Mouse (Mus musculus): ENCODE results near the gene Prrt4. TPM values are rescaled to one million over a fixed set of nuclear protein-coding genes. Genes with fewer than 3 reads are reported as not detected.

Prrt4 gene
- polyA plus RNA-seq, 1 experiment, result 0.52 TPM

GRCm38 (mm10) chr6:29200496-29200895 lies 21.1 kb upstream of the Prrt4 start:
- Histone ChIP-seq H3K4me3 (ENCODE audit: low read depth, low read length) (no peak overlapping the region), H3K4me1 (ENCODE audit: control insufficient read depth, insufficient read depth, low read length) (peaks cover 1% of the 10 kb centered on the region), H3K36me3 (ENCODE audit: control insufficient read depth, insufficient read depth, low read length, poor library complexity, severe bottlenecking) (peaks cover 6% of the 10 kb centered on the region), H3K27me3 (ENCODE audit: control insufficient read depth, insufficient read depth, low read length, poor library complexity, severe bottlenecking) (no peaks in the 10 kb centered on the region), H3K27ac (ENCODE audit: insufficient read depth, low read length) (no peak overlapping the region), H3K9ac (ENCODE audit: low read depth, poor library complexity, severe bottlenecking) (no peak overlapping the region), H3K9me3 (replicated peaks; ENCODE audit: control insufficient read depth, insufficient read depth, low read length, poor library complexity, severe bottlenecking) (no peaks in the 10 kb centered on the region)
- TF ChIP-seq EP300 (IDR thresholded peaks at IDR 0.05; ENCODE audit: insufficient read depth, low read depth, low read length) (no peak), CTCF (IDR thresholded peaks at IDR 0.05; ENCODE audit: low read depth, low read length) (no peak), POLR2A (IDR thresholded peaks at IDR 0.05; ENCODE audit: insufficient read depth, low read length) (no peak)

GRCm38 (mm10) chr6:29199223-29199855 lies 20.0 kb upstream of the Prrt4 start:
- Histone ChIP-seq H3K4me3 (ENCODE audit: low read depth, low read length) (peak overlapping the region; percentile 41; the same call in 1 of the 2 replicates), H3K36me3 (ENCODE audit: control insufficient read depth, insufficient read depth, low read length, poor library complexity, severe bottlenecking) (peaks cover 6% of the 10 kb centered on the region), H3K9me3 (replicated peaks; ENCODE audit: control insufficient read depth, insufficient read depth, low read length, poor library complexity, severe bottlenecking) (no peaks in the 10 kb centered on the region), H3K9ac (ENCODE audit: low read depth, poor library complexity, severe bottlenecking) (no peak overlapping the region), H3K27ac (ENCODE audit: insufficient read depth, low read length) (no peak overlapping the region), H3K27me3 (ENCODE audit: control insufficient read depth, insufficient read depth, low read length, poor library complexity, severe bottlenecking) (no peaks in the 10 kb centered on the region), H3K4me1 (ENCODE audit: control insufficient read depth, insufficient read depth, low read length) (peaks cover 1% of the 10 kb centered on the region)
- no peak for TF ChIP-seq EP300 (IDR thresholded peaks at IDR 0.05; ENCODE audit: insufficient read depth, low read depth, low read length)
- TF ChIP-seq CTCF (IDR thresholded peaks at IDR 0.05; ENCODE audit: low read depth, low read length), result no peak
- TF ChIP-seq POLR2A (IDR thresholded peaks at IDR 0.05; ENCODE audit: insufficient read depth, low read length), result no peak

- TF ChIP-seq CTCF (IDR thresholded peaks at IDR 0.05; ENCODE audit: low read depth, low read length) (peak; percentile 94), POLR2A (IDR thresholded peaks at IDR 0.05; ENCODE audit: insufficient read depth, low read length) (no peak)
- Histone ChIP-seq H3K27me3 (ENCODE audit: control insufficient read depth, insufficient read depth, low read length, poor library complexity, severe bottlenecking) (no peaks in the 10 kb centered on the region), H3K9ac (ENCODE audit: low read depth, poor library complexity, severe bottlenecking) (no peak overlapping the region), H3K4me3 (ENCODE audit: low read depth, low read length) (peak overlapping the region; percentile 41), H3K27ac (ENCODE audit: insufficient read depth, low read length) (no peak overlapping the region), H3K9me3 (replicated peaks; ENCODE audit: control insufficient read depth, insufficient read depth, low read length, poor library complexity, severe bottlenecking) (no peaks in the 10 kb centered on the region), H3K36me3 (ENCODE audit: control insufficient read depth, insufficient read depth, low read length, poor library complexity, severe bottlenecking) (peaks cover 6% of the 10 kb centered on the region), H3K4me1 (ENCODE audit: control insufficient read depth, insufficient read depth, low read length) (no peaks in the 10 kb centered on the region)
Measured at GRCm38 (mm10) chr6:29198309-29199222, 19.2 kb upstream of the Prrt4 start.

GRCm38 (mm10) chr6:29195846-29196698 lies 16.7 kb upstream of the Prrt4 start:
- TF ChIP-seq POLR2A (IDR thresholded peaks at IDR 0.05; ENCODE audit: insufficient read depth, low read length) (no peak), CTCF (IDR thresholded peaks at IDR 0.05; ENCODE audit: low read depth, low read length) (no peak), EP300 (IDR thresholded peaks at IDR 0.05; ENCODE audit: insufficient read depth, low read depth, low read length) (no peak)
- Histone ChIP-seq H3K27me3 (ENCODE audit: control insufficient read depth, insufficient read depth, low read length, poor library complexity, severe bottlenecking) (no peaks in the 10 kb centered on the region; the same call in 1 of the 2 replicates), H3K27ac (ENCODE audit: insufficient read depth, low read length) (no peak overlapping the region), H3K4me3 (ENCODE audit: low read depth, low read length) (no peak overlapping the region), H3K36me3 (ENCODE audit: control insufficient read depth, insufficient read depth, low read length, poor library complexity, severe bottlenecking) (no peaks in the 10 kb centered on the region), H3K9me3 (replicated peaks; ENCODE audit: control insufficient read depth, insufficient read depth, low read length, poor library complexity, severe bottlenecking) (no peaks in the 10 kb centered on the region), H3K4me1 (ENCODE audit: control insufficient read depth, insufficient read depth, low read length) (no peaks in the 10 kb centered on the region), H3K9ac (ENCODE audit: low read depth, poor library complexity, severe bottlenecking) (no peak overlapping the region)

DNA sequence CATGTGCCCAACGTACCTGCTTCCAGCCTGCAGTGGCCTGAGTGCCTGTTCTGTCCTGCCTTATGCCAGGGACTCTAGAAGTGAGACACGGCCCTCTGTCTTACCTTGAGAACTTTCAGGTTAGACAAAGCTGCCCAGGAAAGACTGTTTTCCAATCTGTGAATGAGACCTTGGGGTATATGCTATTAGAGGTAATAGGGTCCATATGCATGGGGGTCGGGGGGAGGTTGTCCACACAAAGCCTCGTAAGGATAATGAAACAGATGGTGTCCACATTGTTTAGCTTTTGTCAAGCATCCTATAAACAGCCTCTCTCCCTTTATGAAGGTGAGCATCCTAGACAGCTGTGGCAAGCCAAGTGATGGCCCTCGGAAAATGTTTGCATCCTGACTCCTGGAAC lies 15.8 kb upstream of the Prrt4 start:
- Histone ChIP-seq H3K4me3 (ENCODE audit: low read depth, low read length) (no peak overlapping the region), H3K27ac (ENCODE audit: insufficient read depth, low read length) (no peak overlapping the region), H3K9me3 (replicated peaks; ENCODE audit: control insufficient read depth, insufficient read depth, low read length, poor library complexity, severe bottlenecking) (no peaks in the 10 kb centered on the region), H3K4me1 (ENCODE audit: control insufficient read depth, insufficient read depth, low read length) (no peaks in the 10 kb centered on the region), H3K36me3 (ENCODE audit: control insufficient read depth, insufficient read depth, low read length, poor library complexity, severe bottlenecking) (no peaks in the 10 kb centered on the region), H3K27me3 (ENCODE audit: control insufficient read depth, insufficient read depth, low read length, poor library complexity, severe bottlenecking) (no peaks in the 10 kb centered on the region; the same call in 1 of the 2 replicates), H3K9ac (ENCODE audit: low read depth, poor library complexity, severe bottlenecking) (no peak overlapping the region)
- no peak for TF ChIP-seq CTCF (IDR thresholded peaks at IDR 0.05; ENCODE audit: low read depth, low read length)
- TF ChIP-seq POLR2A (IDR thresholded peaks at IDR 0.05; ENCODE audit: insufficient read depth, low read length), result no peak
- no peak for TF ChIP-seq EP300 (IDR thresholded peaks at IDR 0.05; ENCODE audit: insufficient read depth, low read depth, low read length)
